Mouse (Mus musculus) kidney, adult 2 months (tissue): ENCODE data around the gene Hoxb8.

Experiments used
- CTCF ChIP-seq: fragments of 200-500 bp; conservative IDR thresholded peaks from 2 replicates; pipeline ENCODE4 v1.5.1; 2011; ENCODE audit warnings: low read depth, mild to moderate bottlenecking, control low read depth, low read length, moderate library complexity, mixed read lengths; ENCODE audit not compliant: insufficient read depth, insufficient read length
- POLR2A ChIP-seq: fragments of 200-500 bp; IDR thresholded peaks from one replicate; pipeline ENCODE4 v1.6.1; 2011; ENCODE audit warnings: low read depth, low read length, control low read depth

DNA sequence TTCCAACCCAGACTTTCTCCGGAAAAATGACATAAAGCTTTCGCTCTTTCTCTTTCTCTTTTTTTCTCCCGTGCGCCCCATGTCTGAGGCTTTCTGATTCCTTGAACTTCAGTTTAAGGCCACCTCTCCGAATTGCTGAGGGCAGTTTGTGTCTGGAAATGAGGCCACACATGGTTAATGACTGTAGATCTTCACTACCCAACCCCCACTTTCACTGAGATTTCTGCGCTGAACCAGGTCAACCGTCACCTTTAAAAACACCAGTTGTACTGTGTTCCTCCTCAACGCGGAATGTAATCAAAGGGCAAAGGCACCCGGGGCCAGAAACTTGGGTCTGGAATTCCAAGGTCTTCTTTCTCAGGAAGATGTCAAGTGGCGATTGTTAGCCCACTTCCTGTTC is 27.5 kb upstream of the Hoxb8 start:
- no peak for TF ChIP-seq CTCF
- no peak for TF ChIP-seq POLR2A
